Mouse (Mus musculus) heart, embryonic 13.5 days (tissue): ENCODE data around the gene Wdr5. TPM values are rescaled to one million over a fixed set of nuclear protein-coding genes. Genes with fewer than 3 reads are reported as not detected.

ENCODE experiments used
- ATAC-seq: fragments of 200-750 bp; cut with Nextera tagmentation; 2 replicates; pipeline ENCODE4 v1.8.0; 2017; ENCODE audit warnings: moderate TSS enrichment; ENCODE audit not compliant: insufficient number of reproducible peaks, low FRiP score, low TSS enrichment; ENCODE audit errors: extremely low read depth
- H3K27ac ChIP-seq: fragments of 300-500 bp; sonication (generic); replicated peaks from 2 replicates; pipeline ENCODE4 v1.5.1; 2015; ENCODE audit warnings: moderate library complexity, mild to moderate bottlenecking, inconsistent platforms
- H3K27me3 ChIP-seq: fragments of 300-500 bp; sonication (generic); replicated peaks from 2 replicates; pipeline ENCODE4 v1.6.1; 2015; ENCODE audit warnings: mild to moderate bottlenecking, inconsistent platforms
- H3K36me3 ChIP-seq: fragments of 300-500 bp; sonication (generic); 2 replicates; pipeline ENCODE4 v1.6.1; 2015; ENCODE audit warnings: mild to moderate bottlenecking, inconsistent platforms
- H3K4me1 ChIP-seq: fragments of 300-500 bp; sonication (generic); 2 replicates; pipeline ENCODE4 v1.6.1; 2015; ENCODE audit warnings: inconsistent platforms
- H3K4me2 ChIP-seq: fragments of 300-500 bp; sonication (generic); 2 replicates; pipeline ENCODE4 v1.6.1; 2015; ENCODE audit warnings: inconsistent platforms, mild to moderate bottlenecking, moderate library complexity
- H3K4me3 ChIP-seq: fragments of 300-500 bp; sonication (generic); 2 replicates; pipeline ENCODE4 v1.5.1; 2015; ENCODE audit warnings: moderate library complexity, mild to moderate bottlenecking, inconsistent platforms
- H3K9ac ChIP-seq: fragments of 300-500 bp; sonication (generic); 2 replicates; pipeline ENCODE4 v1.6.1; 2015; ENCODE audit warnings: inconsistent platforms, mild to moderate bottlenecking, moderate library complexity
- H3K9me3 ChIP-seq: fragments of 300-500 bp; sonication (generic); 2 replicates; pipeline ENCODE4 v1.6.1; 2016; ENCODE audit warnings: inconsistent platforms
- WGBS: fragments of 180-500 bp; shearing (Covaris S2); methylation state at CpG from one replicate; pipeline ENCODE4 v1.1.7; 2015; ENCODE audit warnings: mixed read lengths; 5-methylcytosine and 5-hydroxymethylcytosine counted together
- polyA plus RNA-seq: library from polyadenylated mRNA; unstranded; fragments of >200 nt; fragmentation: Nextera tagmentation; extraction: Ambion mirVana; gene quantifications from 2 replicates; pipeline ENCODE4 v1.2.1, GENCODE M21; 2015

Gene Wdr5
- polyA plus RNA-seq, 1 experiment from 2014 or later = 29.3 TPM

- WGBS = 25% methylated on average over 11 of the region's 11 CpGs
Measured at GRCm38 (mm10) chr2:27476303-27477192, 38.4 kb upstream of the Wdr5 start.

GRCm38 (mm10) chr2:27479821-27480220, 35.1 kb upstream of the Wdr5 start:
- Histone ChIP-seq H3K27me3 (no peaks in the 10 kb centered on the region), H3K36me3 (no peaks in the 10 kb centered on the region), H3K9ac (no peak overlapping the region), H3K9me3 (no peaks in the 10 kb centered on the region), H3K4me1 (peaks cover 8% of the 10 kb centered on the region), H3K27ac (no peak overlapping the region), H3K4me2 (no peak overlapping the region), H3K4me3 (no peak overlapping the region)
- WGBS = 46% methylated on average over 4 of the region's 4 CpGs
- no peak for ATAC-seq

More at GRCm38 (mm10) chr2:27476303-27477192, 38.4 kb upstream of the Wdr5 start:
- Histone ChIP-seq H3K9me3 (no peaks in the 10 kb centered on the region), H3K9ac (peak overlapping the region; percentile 99), H3K27me3 (no peaks in the 10 kb centered on the region), H3K27ac (peak overlapping the region; percentile 97), H3K36me3 (peaks cover 15% of the 10 kb centered on the region), H3K4me3 (peak overlapping the region; percentile 99), H3K4me2 (peak overlapping the region; percentile 86), H3K4me1 (peaks cover 38% of the 10 kb centered on the region)
- no peak for ATAC-seq

GRCm38 (mm10) chr2:27480367-27480766, 34.6 kb upstream of the Wdr5 start:
- H3K9ac ChIP-seq = no peak overlapping the region
- H3K27ac ChIP-seq = no peak overlapping the region
- no peaks in the 10 kb centered on the region for H3K36me3 ChIP-seq
- no peak overlapping the region for H3K4me3 ChIP-seq
- ATAC-seq = no peak
- 73% methylated on average over 4 of the region's 4 CpGs for WGBS
- H3K27me3 ChIP-seq = no peaks in the 10 kb centered on the region
- no peak overlapping the region for H3K4me2 ChIP-seq
- H3K4me1 ChIP-seq = peaks cover 8% of the 10 kb centered on the region
- H3K9me3 ChIP-seq = no peaks in the 10 kb centered on the region

GRCm38 (mm10) chr2:27482265-27482861, 32.6 kb upstream of the Wdr5 start:
- Histone ChIP-seq H3K4me2 (no peak overlapping the region), H3K27me3 (no peaks in the 10 kb centered on the region), H3K36me3 (no peaks in the 10 kb centered on the region), H3K27ac (no peak overlapping the region), H3K9ac (no peak overlapping the region), H3K9me3 (no peaks in the 10 kb centered on the region), H3K4me1 (peaks cover 4% of the 10 kb centered on the region), H3K4me3 (no peak overlapping the region)
- 76% methylated on average over 7 of the region's 7 CpGs for WGBS
- no peak for ATAC-seq

- 69% methylated on average over 4 of the region's 4 CpGs for WGBS
Measured at GRCm38 (mm10) chr2:27486725-27487124, 28.2 kb upstream of the Wdr5 start.

GRCm38 (mm10) chr2:27487336-27488049, 27.5 kb upstream of the Wdr5 start:
- no peaks in the 10 kb centered on the region for H3K27me3 ChIP-seq
- no peak for ATAC-seq

More at GRCm38 (mm10) chr2:27486725-27487124, 28.2 kb upstream of the Wdr5 start:
- H3K27ac ChIP-seq = no peak overlapping the region
- H3K27me3 ChIP-seq = no peaks in the 10 kb centered on the region
- no peak for ATAC-seq
- no peak overlapping the region for H3K9ac ChIP-seq
- no peak overlapping the region for H3K4me3 ChIP-seq
- H3K4me1 ChIP-seq = peaks cover 5% of the 10 kb centered on the region
- H3K36me3 ChIP-seq = no peaks in the 10 kb centered on the region
- no peaks in the 10 kb centered on the region for H3K9me3 ChIP-seq
- H3K4me2 ChIP-seq = no peak overlapping the region

GRCm38 (mm10) chr2:27488362-27488761, 26.6 kb upstream of the Wdr5 start:
- no peak overlapping the region for H3K4me3 ChIP-seq
- H3K4me1 ChIP-seq = peaks cover 5% of the 10 kb centered on the region
- 79% methylated on average over 1 of the region's 1 CpGs for WGBS
- H3K9me3 ChIP-seq = no peaks in the 10 kb centered on the region
- H3K27me3 ChIP-seq = no peaks in the 10 kb centered on the region
- ATAC-seq = no peak
- H3K27ac ChIP-seq = no peak overlapping the region
- H3K9ac ChIP-seq = no peak overlapping the region
- H3K36me3 ChIP-seq = no peaks in the 10 kb centered on the region
- H3K4me2 ChIP-seq = no peak overlapping the region

More at GRCm38 (mm10) chr2:27487336-27488049, 27.5 kb upstream of the Wdr5 start:
- H3K27ac ChIP-seq = no peak overlapping the region
- WGBS = 61% methylated on average over 3 of the region's 4 CpGs
- peaks cover 5% of the 10 kb centered on the region for H3K4me1 ChIP-seq
- no peak overlapping the region for H3K4me2 ChIP-seq
- no peaks in the 10 kb centered on the region for H3K9me3 ChIP-seq
- no peaks in the 10 kb centered on the region for H3K36me3 ChIP-seq
- H3K4me3 ChIP-seq = no peak overlapping the region
- H3K9ac ChIP-seq = no peak overlapping the region

- Histone ChIP-seq H3K27me3 (no peaks in the 10 kb centered on the region), H3K4me1 (peaks cover 5% of the 10 kb centered on the region), H3K4me3 (no peak overlapping the region), H3K4me2 (no peak overlapping the region), H3K9ac (no peak overlapping the region), H3K9me3 (0 out of 2 replicates have a peak, but pooled peaks cover 10% of the 10 kb centered on the region), H3K27ac (no peak overlapping the region), H3K36me3 (no peaks in the 10 kb centered on the region)
- 60% methylated on average over 2 of the region's 2 CpGs for WGBS
- no peak for ATAC-seq
Measured at GRCm38 (mm10) chr2:27490939-27491338, 24.0 kb upstream of the Wdr5 start.

GRCm38 (mm10) chr2:27493971-27494370, 21.0 kb upstream of the Wdr5 start:
- H3K4me3 ChIP-seq = no peak overlapping the region
- 86% methylated on average over 3 of the region's 3 CpGs for WGBS
- no peaks in the 10 kb centered on the region for H3K4me1 ChIP-seq
- H3K4me2 ChIP-seq = no peak overlapping the region
- no peaks in the 10 kb centered on the region for H3K36me3 ChIP-seq
- ATAC-seq = no peak
- no peak overlapping the region for H3K27ac ChIP-seq
- peaks cover 17% of the 10 kb centered on the region for H3K9me3 ChIP-seq
- H3K27me3 ChIP-seq = no peaks in the 10 kb centered on the region
- no peak overlapping the region for H3K9ac ChIP-seq

GRCm38 (mm10) chr2:27496391-27497028, 18.4 kb upstream of the Wdr5 start:
- 64% methylated on average over 23 of the region's 23 CpGs for WGBS
- Histone ChIP-seq H3K4me2 (peak overlapping the region; percentile 65), H3K4me1 (no peaks in the 10 kb centered on the region), H3K27ac (peak overlapping the region; percentile 53; the same call in 1 of the 2 replicates), H3K27me3 (no peaks in the 10 kb centered on the region), H3K9ac (peak overlapping the region; percentile 62), H3K9me3 (peaks cover 17% of the 10 kb centered on the region), H3K4me3 (peak overlapping the region; percentile 46), H3K36me3 (no peaks in the 10 kb centered on the region)
- no peak for ATAC-seq
